Mouse (Mus musculus) ES-CJ7 (cell line): Measurements from ENCODE around the gene Kcnmb1.
A peak's percentile ranks its signal among the peaks of the same experiment; 100 is the strongest.

Experiments
- DNase-seq: peaks from one replicate; pipeline ENCODE4 v3.0.0; 2011; ENCODE audit warnings: low read depth, low spot score

The Kcnmb1 gene

DNA sequence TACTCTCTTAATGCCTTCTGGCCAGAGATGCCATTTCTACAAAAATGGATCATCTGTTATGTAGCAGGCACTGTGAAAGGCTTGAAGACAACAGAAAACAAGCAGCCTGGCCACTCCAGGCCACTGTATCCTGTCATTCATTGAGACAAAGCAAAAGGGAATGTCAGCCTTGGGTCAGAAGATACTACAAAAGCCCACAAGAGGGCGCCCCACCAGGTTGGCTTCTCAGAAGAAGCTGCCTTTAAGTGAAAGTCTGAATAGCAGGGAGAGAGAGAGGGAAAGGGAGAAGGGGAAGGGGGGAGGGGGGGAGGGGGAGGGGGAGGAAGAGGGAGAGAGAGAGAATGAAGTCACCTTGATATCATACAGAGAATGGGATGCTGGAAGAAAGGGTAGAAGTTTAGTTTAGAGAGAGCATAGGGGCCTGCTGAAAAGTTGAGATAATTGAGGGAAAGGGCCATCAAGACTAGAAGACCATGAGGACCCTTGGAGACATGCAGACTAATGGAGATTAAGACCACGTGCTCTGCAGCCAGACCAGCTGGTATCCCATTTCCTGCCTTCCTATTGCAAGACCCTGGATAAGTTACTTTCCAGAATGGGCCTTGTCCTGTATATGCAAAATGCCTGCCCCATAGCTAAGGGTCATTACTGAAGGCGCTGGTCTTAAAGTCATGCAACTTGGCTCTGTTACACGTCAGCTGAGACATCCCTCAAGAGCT lies 18.6 kb upstream of the Kcnmb1 start:
- peak; percentile 67 for DNase-seq

DNA sequence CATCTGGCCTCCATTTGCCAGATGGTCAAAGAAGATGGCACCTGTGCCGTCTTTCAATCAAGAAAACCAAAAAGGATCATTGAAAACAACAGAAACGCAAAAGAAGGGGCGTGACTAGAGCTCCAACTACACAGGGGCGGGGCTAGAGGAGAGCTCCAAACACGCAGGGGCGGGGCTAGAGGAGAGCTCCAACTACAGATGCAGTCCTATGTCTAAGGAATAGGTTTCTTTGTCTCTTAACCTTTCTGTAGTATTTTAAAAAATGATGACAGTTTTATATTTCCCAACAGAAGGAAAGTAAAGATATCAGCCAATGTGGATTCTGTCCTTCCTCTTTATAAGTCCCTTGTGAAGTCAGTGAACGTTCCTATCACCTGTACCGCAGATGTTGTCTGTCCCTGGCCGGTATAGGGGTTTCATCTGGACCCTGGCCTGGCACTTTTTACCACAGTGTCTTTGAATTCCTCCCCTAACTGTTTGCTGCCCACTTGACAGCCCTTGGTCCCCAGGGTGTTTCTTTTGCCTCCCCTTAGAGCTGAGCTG lies 18.0 kb upstream of the Kcnmb1 start:
- DNase-seq, result peak; percentile 26

DNA sequence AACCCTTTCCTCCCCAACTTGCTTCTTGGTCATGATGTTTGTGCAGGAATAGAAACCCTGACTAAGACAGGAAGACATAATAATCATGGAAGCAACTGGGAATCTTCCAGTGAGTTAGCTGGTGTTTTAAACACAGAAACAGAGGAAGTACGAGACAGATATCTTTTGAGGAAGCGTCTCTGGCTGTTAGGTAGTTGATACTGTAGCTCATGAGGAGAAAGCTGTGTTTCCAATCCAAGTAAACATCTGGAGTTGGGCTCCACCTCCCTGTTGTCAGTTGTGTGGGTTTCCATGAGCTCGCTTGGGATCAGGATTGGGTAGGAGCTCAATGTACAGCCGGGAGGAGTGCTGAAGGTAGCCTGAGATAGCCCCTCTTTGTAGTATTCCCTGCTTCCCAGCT lies 16.3 kb upstream of the Kcnmb1 start:
- DNase-seq, result no peak

- peak; percentile 8 for DNase-seq
Observed at GRCm38 (mm10) chr11:33951155-33951554, 11.7 kb upstream of the Kcnmb1 start.

GRCm38 (mm10) chr11:33951684-33952625 lies 10.9 kb upstream of the Kcnmb1 start:
- peak; percentile 10 for DNase-seq

GRCm38 (mm10) chr11:33955982-33956381 lies 6.8 kb upstream of the Kcnmb1 start:
- no peak for DNase-seq

- no peak for DNase-seq
Observed at GRCm38 (mm10) chr11:33956623-33957022, 6.2 kb upstream of the Kcnmb1 start.

DNA sequence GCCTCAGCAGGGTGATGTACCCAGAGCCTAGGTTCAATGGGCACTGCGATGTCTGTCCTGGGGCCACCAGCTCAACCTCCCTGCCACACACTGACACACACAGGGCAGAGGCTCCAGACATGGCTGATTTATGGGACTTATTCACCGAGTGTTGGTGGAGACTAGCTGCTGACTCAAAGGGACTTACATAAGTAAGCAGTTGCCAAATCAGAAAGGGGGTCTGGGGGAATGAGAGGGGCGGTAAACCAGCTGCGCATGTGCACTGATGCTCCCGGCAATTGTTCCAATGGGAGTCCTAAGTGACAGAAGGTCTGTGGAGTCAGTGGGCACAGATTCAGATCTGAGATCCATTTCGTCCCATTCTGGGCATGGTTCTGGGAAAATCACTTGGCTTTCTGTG lies 5.2 kb upstream of the Kcnmb1 start:
- no peak for DNase-seq

GRCm38 (mm10) chr11:33958713-33959112 lies 4.1 kb upstream of the Kcnmb1 start:
- peak; percentile 67 for DNase-seq

DNA sequence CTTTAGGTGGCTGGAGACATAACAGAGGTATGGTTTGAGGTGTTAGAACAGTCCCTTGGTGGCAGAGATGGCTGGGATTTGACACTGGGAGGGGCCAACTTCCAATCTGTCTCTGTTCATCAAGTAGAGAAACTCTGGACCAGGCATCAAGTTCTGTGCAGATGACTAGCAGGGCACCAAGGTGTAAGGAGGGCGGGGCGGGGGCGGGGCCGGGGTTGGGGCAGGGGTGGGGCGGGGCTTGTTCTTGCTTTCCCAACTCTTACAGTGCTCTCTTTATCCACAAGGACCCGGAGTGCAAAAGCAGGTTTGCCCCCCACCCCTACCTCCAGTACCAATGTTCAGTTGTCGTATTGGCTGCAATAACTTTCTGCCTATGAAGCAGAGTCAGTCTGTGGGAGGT lies 635 bp upstream of the Kcnmb1 start:
- DNase-seq, result no peak

GRCm38 (mm10) chr11:33965380-33965779 lies 2.6 kb downstream of the Kcnmb1 start:
- DNase-seq, result no peak

GRCm38 (mm10) chr11:33967708-33968107 lies 4.9 kb downstream of the Kcnmb1 start:
- no peak for DNase-seq

- DNase-seq, result no peak
Observed at GRCm38 (mm10) chr11:33969199-33969598, 6.4 kb downstream of the Kcnmb1 start.

DNA sequence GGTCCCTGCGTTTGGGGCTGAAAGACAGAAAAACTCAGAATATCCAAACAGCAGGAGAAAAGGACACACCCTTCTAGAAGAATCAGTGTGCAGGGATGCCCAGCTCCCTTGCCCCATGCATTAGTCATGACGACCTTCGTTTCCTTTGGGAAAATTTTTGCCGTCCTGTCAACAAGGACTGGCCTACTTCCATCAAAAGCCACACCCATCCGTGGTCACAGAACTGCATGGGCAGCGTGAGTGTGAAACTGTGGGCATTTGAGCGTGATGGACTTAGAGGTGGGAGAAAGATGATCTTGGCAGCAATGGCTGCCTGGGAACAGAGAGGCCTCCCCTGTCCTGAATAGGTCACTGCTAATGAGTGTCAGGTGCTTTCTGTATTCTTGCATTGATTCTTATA lies 9.3 kb downstream of the Kcnmb1 start:
- no peak for DNase-seq

DNA sequence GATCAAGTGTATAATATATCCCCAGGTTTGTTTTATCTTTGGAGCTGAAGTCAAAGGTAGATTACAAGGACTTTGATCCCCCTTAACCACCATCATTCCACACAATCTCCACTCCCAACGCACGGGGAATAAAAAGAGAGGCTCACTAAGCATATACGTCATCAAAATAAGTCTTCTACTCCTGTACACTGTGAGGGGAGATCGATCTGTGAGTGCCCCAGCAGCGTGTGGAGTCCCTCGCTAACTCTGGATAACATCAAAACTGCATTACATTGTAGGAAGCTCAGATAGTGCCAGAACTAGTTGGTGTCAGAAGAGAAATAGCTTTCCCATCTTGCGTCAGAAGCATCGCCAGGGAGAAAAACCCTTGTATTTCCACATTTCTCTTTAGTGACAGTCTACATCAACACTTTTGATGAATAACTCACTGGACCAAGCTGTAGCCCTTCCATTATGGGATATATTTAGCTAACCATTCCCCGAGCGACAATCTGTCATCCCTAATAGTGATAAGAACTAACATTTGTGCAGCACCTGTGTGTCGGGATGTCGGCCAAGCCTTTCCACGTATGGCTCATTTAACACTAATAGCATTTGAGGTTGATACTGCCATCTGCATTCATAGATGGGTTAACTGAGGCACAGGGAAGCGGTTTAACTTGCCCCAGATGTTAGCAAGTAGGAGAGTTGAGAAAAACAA lies 11.7 kb downstream of the Kcnmb1 start:
- DNase-seq, result no peak

DNA sequence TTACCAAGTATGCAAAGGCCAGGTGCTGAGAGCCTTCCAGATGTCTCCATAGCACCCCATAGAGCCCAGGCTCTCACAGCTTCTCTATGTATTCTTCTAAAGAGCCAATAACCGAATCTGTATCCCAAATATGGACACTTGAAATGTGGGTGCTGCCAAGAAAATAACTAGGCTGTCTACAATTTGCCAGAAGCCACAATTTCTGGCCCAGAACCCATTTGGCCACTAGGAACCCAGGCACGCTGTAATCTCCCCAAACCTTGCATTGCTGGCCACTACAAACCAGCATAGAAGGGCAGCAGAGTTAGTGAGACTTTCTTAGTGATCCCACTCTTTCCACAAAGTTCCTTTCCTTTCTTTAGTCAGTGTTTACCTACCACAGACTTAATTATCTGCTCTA lies 12.3 kb downstream of the Kcnmb1 start:
- no peak for DNase-seq

DNA sequence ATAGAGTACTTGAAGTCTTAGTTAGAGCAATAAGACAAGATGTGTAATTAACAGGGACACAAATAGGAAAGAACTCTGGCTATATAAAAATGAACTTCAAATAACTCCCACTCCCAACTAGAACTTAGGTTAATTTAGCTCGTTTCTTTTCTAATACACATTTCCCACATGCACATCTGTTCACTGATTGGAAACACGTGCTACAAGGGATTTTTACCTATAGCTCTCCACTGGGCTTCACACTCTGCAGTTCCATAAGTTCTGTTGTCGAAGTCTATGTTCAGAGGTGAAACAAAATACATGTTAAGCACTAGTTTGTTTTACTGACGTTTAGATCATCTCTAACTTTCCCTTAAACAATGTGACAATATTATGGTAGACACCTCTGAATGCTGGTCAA lies 17.3 kb downstream of the Kcnmb1 start:
- no peak for DNase-seq

GRCm38 (mm10) chr11:33986525-33986924 lies 23.7 kb downstream of the Kcnmb1 start:
- no peak for DNase-seq

DNA sequence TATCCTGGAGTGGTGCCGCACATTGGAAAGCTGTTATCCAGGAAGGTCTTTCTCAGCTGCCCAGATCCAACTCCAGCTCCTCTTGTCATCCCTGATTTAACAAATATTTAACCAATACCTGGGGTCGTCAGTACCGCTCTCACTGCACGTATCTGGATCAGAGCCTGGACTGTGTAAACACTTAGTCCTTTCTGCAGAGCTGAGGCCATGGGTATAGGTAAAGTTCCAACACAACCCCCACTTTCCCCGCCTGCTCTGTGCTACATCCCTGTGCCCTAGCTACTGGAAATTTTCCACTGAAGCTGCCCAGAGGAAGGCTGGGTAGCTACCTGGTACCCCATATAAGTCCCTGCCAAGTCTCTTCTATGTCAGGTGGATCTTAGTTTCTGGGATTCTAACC lies 27.2 kb downstream of the Kcnmb1 start:
- no peak for DNase-seq

DNA sequence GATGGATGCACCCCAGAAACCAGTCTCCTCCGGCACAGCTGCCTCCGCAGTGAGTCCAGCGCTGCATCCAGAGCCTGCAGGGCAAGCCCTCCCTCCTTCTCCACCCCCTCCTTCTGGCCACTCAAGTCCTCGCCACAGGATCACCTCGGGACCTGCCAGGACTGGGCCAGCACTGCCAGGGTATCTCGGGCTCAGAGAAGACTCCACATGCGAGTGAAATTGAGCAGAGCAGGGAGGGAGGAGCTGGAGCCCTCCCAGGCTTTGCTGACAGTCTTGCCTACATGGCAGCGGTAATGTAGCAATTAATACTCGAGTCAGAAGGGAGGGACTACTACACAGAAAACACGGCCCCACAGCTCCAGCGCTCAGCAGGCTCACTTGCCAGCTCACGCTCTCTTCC lies 30.1 kb downstream of the Kcnmb1 start, which contains the start of gene Kcnip1:
Kcnip1 (minus strand) TSS at position 215 of the 400 bp plus-strand sequence.
- no peak for DNase-seq

DNA sequence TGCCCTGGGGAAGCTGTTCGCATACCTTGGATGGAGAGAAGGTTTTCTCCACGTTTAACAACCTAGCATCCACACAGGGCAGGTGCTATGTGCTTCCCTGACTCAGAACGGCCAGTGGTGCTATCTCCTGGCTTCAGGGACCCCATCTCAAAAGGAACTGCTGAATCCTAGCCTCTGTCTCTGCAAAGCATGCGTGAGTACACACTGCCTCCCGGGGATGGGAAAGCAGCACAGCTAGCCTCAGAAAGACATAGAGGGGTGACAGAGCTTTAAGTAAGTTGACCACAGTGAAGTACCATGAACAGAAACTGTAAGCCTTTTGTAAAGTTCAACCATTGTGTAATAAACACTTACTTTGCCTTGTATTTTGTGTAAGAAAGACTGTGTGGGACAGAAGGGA lies 30.7 kb downstream of the Kcnmb1 start:
- no peak for DNase-seq

DNA sequence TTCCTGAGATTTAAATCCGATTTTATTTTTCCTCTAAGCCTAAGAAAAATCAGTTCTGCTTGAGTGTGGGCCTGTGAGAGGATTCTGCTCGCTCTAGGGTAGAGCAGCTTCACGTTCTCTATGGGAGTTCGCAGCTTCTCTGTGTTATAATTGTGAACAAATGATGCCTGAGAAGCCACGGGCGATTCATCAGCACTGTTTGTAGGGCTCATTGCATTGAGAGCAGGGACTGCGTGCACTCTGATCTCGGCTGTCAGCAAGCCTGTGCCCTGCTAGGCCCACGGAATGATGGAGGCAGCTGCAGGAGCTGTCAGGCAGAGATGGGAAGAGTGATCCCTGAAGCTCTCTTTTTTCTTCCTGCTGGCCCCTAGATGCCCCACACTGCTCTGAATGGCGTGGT lies 35.4 kb downstream of the Kcnmb1 start:
- no peak for DNase-seq
